Mouse (Mus musculus): ENCODE data around the gene Cmc2. TPM values are rescaled to one million over a fixed set of nuclear protein-coding genes. Genes with fewer than 3 reads are reported as not detected.

Gene Cmc2
- total and polyA plus RNA-seq, 2 experiments: 4.2 to 9.3 TPM

DNA sequence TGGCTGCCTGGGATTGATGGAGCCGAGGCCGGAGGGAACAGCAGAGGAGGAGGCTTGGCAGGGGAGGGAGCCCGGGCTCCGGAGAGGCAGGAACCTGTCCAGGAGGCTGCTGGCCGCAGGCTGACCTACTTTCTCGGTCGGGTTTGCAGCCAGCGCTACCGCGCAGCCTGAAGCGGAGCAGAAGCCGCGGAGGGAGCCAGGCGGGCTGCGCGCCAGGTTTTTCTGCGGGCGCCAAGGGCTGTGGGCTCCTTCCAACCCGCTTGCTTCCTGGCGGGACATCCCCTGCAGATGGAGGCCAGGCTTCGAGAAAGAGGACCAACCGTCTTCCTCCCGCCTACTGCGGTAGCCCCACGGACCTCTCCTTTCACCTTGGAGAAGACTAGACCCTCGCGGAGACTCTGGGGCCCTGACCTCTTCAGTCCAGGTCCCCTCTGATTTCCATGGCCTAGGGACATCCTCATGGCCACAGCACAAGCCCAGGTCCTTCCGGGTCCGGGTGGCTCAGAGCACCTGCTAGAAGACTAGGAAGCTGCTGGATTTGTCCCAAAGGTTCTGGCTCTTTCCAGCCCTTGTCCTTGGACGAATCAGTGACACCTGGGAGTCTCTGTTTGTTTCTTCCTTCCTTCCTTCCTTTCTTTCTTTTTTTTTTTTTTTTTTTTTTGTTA is 57.8 kb downstream of the Cmc2 start:
- Histone ChIP-seq H3K27ac (replicated peaks; ENCODE audit: insufficient read depth, low read depth, low read length) (no peak overlapping the region), H3K9ac (ENCODE audit: low read depth, low read length) (no peak overlapping the region), H3K27me3 (ENCODE audit: control insufficient read depth, insufficient read depth, low read length) (no peaks in the 10 kb centered on the region), H3K79me2 (ENCODE audit: control insufficient read depth, insufficient read depth, low read length) (no peaks in the 10 kb centered on the region), H3K4me1 (ENCODE audit: control insufficient read depth, insufficient read depth, low read length) (no peaks in the 10 kb centered on the region; the same call in none of the 2 replicates), H3K4me3 (ENCODE audit: insufficient read depth, low read depth, low read length) (no peak overlapping the region; the same call in 1 of the 2 replicates), H3K36me3 (ENCODE audit: control insufficient read depth, insufficient read depth, low read length) (no peaks in the 10 kb centered on the region)
- DNase-seq (ENCODE audit: extremely low read depth, low read depth, low spot score): peak; percentile 68
- TF ChIP-seq POLR2A (IDR thresholded peaks at IDR 0.05; ENCODE audit: extremely low read depth, insufficient read depth, low read length) (no peak), CTCF (IDR thresholded peaks at IDR 0.05; ENCODE audit: low read depth, low read length) (no peak)
- 3% methylated on average over 30 of the region's 30 CpGs for WGBS

DNA sequence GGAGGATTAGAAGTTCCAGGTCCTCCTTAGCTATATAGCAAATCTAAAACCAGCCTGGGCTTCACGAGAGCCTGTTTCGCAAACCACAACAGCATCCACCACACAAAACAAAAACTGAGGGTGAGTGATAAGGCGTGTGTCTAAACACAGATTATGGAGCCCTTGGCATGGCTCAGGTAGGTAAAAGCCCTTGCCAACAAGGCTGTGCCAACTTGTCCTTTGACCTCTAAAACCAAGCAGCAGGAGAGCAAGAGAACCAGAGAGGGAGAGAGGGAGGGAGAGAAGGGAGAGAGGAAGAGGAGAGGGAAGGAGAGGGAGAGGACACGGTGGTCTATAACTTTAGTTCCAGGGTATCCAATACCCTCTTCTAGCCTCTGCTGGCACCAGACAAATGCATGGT is 59.1 kb downstream of the Cmc2 start:
- Histone ChIP-seq H3K36me3 (ENCODE audit: control insufficient read depth, insufficient read depth, low read length) (no peaks in the 10 kb centered on the region), H3K9ac (ENCODE audit: low read depth, low read length) (no peak overlapping the region), H3K4me3 (ENCODE audit: insufficient read depth, low read depth, low read length) (no peak overlapping the region), H3K79me2 (ENCODE audit: control insufficient read depth, insufficient read depth, low read length) (no peaks in the 10 kb centered on the region), H3K27me3 (ENCODE audit: control insufficient read depth, insufficient read depth, low read length) (no peaks in the 10 kb centered on the region), H3K4me1 (ENCODE audit: control insufficient read depth, insufficient read depth, low read length) (no peaks in the 10 kb centered on the region; the same call in none of the 2 replicates), H3K27ac (replicated peaks; ENCODE audit: insufficient read depth, low read depth, low read length) (no peak overlapping the region)
- TF ChIP-seq POLR2A (IDR thresholded peaks at IDR 0.05; ENCODE audit: extremely low read depth, insufficient read depth, low read length) (no peak), CTCF (IDR thresholded peaks at IDR 0.05; ENCODE audit: low read depth, low read length) (no peak)
- 28% methylated on average over 4 of the region's 4 CpGs for WGBS
- peak; percentile 86 for DNase-seq (ENCODE audit: extremely low read depth, low read depth, low spot score)

DNA sequence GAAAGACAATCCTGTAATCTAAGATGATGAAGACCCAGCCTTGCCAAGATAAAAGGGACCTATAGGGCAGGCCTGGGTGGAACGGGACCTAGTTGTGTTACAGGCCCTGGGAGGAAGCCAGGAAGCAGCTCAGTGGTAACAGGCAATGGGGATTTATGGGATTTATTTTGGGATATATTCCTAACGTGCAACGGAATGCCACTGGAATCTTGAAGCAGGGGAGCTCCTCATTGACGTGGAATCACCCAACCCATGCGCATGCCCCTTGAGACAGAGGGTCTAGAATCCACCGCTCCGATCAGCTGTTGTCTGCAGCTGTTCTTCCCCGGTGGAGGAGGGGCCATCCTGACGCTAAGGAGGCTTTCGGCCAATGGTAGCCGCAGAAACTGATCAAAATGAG is 69.2 kb downstream of the Cmc2 start:
- Histone ChIP-seq H3K36me3 (ENCODE audit: control insufficient read depth, insufficient read depth, low read length) (no peaks in the 10 kb centered on the region), H3K4me1 (ENCODE audit: control insufficient read depth, insufficient read depth, low read length) (no peaks in the 10 kb centered on the region), H3K79me2 (ENCODE audit: control insufficient read depth, insufficient read depth, low read length) (no peaks in the 10 kb centered on the region), H3K9ac (ENCODE audit: low read depth, low read length) (no peak overlapping the region), H3K4me3 (ENCODE audit: insufficient read depth, low read depth, low read length) (no peak overlapping the region), H3K27me3 (ENCODE audit: control insufficient read depth, insufficient read depth, low read length) (no peaks in the 10 kb centered on the region), H3K27ac (replicated peaks; ENCODE audit: insufficient read depth, low read depth, low read length) (no peak overlapping the region)
- TF ChIP-seq CTCF (IDR thresholded peaks at IDR 0.05; ENCODE audit: low read depth, low read length): no peak
- TF ChIP-seq POLR2A (IDR thresholded peaks at IDR 0.05; ENCODE audit: extremely low read depth, insufficient read depth, low read length): no peak
- WGBS: 86% methylated on average over 11 of the region's 11 CpGs
- no peak for DNase-seq (ENCODE audit: extremely low read depth, low read depth, low spot score)

DNA sequence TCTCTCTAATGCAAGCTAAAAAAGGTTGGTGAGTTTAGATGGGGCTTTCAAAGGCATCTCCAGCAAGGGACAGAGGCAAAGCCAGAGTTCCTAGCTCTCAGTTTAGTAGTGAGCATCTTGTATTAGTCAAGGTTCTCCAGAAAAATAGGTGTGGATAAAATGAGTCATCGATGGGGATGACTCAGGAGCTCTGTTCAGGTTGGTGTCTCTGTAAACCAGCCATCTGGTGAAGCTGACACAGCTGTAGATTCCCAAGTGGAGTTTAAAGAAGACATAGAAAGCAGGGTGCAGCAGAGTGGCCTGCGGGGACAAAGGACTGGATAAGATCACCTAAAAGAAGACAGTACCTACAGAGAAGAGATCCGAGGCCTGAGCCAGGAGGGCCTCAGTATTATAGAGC is 73.2 kb downstream of the Cmc2 start:
- no peaks in the 10 kb centered on the region for H3K27me3 ChIP-seq (ENCODE audit: control insufficient read depth, insufficient read depth, low read length)
- no peak overlapping the region for H3K9ac ChIP-seq (ENCODE audit: low read depth, low read length)
- no peak for TF ChIP-seq POLR2A (IDR thresholded peaks at IDR 0.05; ENCODE audit: extremely low read depth, insufficient read depth, low read length)
- TF ChIP-seq CTCF (IDR thresholded peaks at IDR 0.05; ENCODE audit: low read depth, low read length): no peak
- H3K79me2 ChIP-seq (ENCODE audit: control insufficient read depth, insufficient read depth, low read length): no peaks in the 10 kb centered on the region
- DNase-seq (ENCODE audit: extremely low read depth, low read depth, low spot score): no peak
- WGBS: 73% methylated on average over 3 of the region's 3 CpGs
- no peaks in the 10 kb centered on the region for H3K4me1 ChIP-seq (ENCODE audit: control insufficient read depth, insufficient read depth, low read length)
- H3K4me3 ChIP-seq (ENCODE audit: insufficient read depth, low read depth, low read length): no peak overlapping the region
- no peaks in the 10 kb centered on the region for H3K36me3 ChIP-seq (ENCODE audit: control insufficient read depth, insufficient read depth, low read length)
- H3K27ac ChIP-seq (replicated peaks; ENCODE audit: insufficient read depth, low read depth, low read length): no peak overlapping the region

DNA sequence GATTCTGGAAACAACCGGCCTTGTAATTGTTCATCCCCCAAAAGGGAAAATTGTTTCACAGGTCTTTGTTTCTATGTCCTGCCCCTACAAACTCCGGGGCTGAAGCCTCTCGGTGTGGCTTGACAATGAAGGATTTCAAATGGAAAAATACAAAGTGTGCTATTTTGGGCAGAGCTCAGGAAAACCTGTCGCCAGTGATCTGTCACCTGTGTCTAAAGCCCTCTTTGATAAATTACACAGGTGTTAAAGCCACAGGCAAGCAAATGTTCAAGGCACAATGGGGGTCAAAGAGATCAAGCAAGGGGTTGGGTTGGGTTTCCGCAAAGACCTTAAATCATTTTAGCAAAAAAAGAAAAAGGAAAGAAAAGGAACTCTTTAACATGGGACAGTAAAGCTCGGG is 78.6 kb downstream of the Cmc2 start:
- no peak for TF ChIP-seq POLR2A (IDR thresholded peaks at IDR 0.05; ENCODE audit: extremely low read depth, insufficient read depth, low read length)
- no peak for TF ChIP-seq CTCF (IDR thresholded peaks at IDR 0.05; ENCODE audit: low read depth, low read length)
- WGBS: 81% methylated on average over 6 of the region's 6 CpGs

More for the DNA sequence above, 78.6 kb downstream of the Cmc2 start:
- H3K27me3 ChIP-seq (ENCODE audit: control insufficient read depth, insufficient read depth, low read length): no peaks in the 10 kb centered on the region
- H3K4me1 ChIP-seq (ENCODE audit: control insufficient read depth, insufficient read depth, low read length): no peaks in the 10 kb centered on the region
- H3K36me3 ChIP-seq (ENCODE audit: control insufficient read depth, insufficient read depth, low read length): no peaks in the 10 kb centered on the region
- no peaks in the 10 kb centered on the region for H3K79me2 ChIP-seq (ENCODE audit: control insufficient read depth, insufficient read depth, low read length)
- no peak for DNase-seq (ENCODE audit: extremely low read depth, low read depth, low spot score)
- no peak overlapping the region for H3K27ac ChIP-seq (replicated peaks; ENCODE audit: insufficient read depth, low read depth, low read length)
- no peak overlapping the region for H3K4me3 ChIP-seq (ENCODE audit: insufficient read depth, low read depth, low read length)
- H3K9ac ChIP-seq (ENCODE audit: low read depth, low read length): no peak overlapping the region

Other genes starting within 250 kb of the Cmc2 start
- 1.1 and 1.3 TPM in 2 replicates for gene Cdyl2, start 188.5 kb downstream of the Cmc2 start, total RNA-seq (2014; rRNA removed)
- gene Cdyl2, start 188.5 kb downstream of the Cmc2 start, polyA plus RNA-seq (2012; rRNA removed): 0.71 and 0.81 TPM in 2 replicates
- gene Cenpn, start 275 bp upstream of the Cmc2 start, total RNA-seq (2014; rRNA removed): 0.74 and 1.3 TPM in 2 replicates
- gene Cenpn, start 275 bp upstream of the Cmc2 start, polyA plus RNA-seq (2012; rRNA removed): 0.44 and 0.72 TPM in 2 replicates
- gene Atmin, start 21.9 kb upstream of the Cmc2 start, total RNA-seq (2014; rRNA removed): 2.9 and 3.7 TPM in 2 replicates
- 3.9 and 4.1 TPM in 2 replicates for gene Atmin, start 21.9 kb upstream of the Cmc2 start, polyA plus RNA-seq (2012; rRNA removed)
- gene 1700030J22Rik, start 57.5 kb upstream of the Cmc2 start, total RNA-seq (2014; rRNA removed): 0.13 and 0.18 TPM in 2 replicates
- 0.15 and 0.20 TPM in 2 replicates for gene 1700030J22Rik, start 57.5 kb upstream of the Cmc2 start, polyA plus RNA-seq (2012; rRNA removed)
- gene Gcsh, start 72.1 kb upstream of the Cmc2 start, total RNA-seq (2014; rRNA removed): 146 and 161 TPM in 2 replicates
- gene Gcsh, start 72.1 kb upstream of the Cmc2 start, polyA plus RNA-seq (2012; rRNA removed): 75.7 and 96.4 TPM in 2 replicates
- not detected in 2 replicates for gene Pkd1l2, start 161.0 kb upstream of the Cmc2 start, total RNA-seq (2014; rRNA removed)
- gene Pkd1l2, start 161.0 kb upstream of the Cmc2 start, polyA plus RNA-seq (2012; rRNA removed): not detected in 2 replicates
- gene Bco1, start 174.4 kb upstream of the Cmc2 start, total RNA-seq (2014; rRNA removed): 5.2 and 7.2 TPM in 2 replicates
- gene Bco1, start 174.4 kb upstream of the Cmc2 start, polyA plus RNA-seq (2012; rRNA removed): 4.0 TPM in 2 replicates
- 1.2 and 1.3 TPM in 2 replicates for gene Gan, start 236.7 kb upstream of the Cmc2 start, total RNA-seq (2014; rRNA removed)
- gene Gan, start 236.7 kb upstream of the Cmc2 start, polyA plus RNA-seq (2012; rRNA removed): 1.1 and 1.5 TPM in 2 replicates